Mouse (Mus musculus): ENCODE data around the gene Boc.

DNA sequence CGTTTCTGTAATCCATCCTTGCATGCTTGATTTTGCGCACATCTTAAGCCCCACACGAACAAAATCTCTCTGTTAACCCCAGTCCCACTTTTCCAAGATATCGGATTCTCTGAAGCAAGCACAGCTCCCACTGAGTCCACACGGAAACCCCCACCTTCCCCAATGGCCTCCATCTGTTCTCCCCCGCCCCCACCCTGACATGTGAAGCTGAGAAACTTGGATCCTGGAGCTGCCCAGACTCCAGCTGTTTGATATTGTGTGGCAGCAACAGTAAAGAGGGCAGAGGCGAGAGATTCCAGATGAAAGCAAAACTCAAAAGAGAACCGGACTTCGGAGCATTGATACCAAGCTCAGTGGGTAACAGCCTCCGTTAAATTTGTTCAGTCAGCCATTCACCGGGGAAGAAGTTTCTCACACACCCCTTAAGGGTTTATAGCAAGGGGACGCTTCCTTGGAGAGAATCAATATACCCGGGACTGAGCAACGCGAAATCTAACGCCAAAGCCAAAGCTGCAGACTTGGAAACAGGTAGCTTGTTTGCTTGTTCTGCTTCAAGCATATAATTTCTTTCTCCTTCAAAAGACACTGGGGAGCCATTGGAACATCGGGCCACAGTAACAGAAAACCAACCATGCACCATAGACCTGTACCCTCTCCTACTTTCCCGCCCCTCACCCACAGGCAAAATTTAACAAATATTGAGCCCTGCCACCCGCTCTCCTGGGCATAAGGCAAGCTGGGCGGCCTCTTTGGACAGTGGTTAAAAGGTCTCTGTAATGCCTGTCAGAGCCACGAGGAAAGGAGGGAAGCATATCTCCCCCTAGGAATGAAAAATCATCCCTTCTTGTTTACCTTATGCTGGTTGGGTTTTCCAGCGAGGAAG is 6.9 kb upstream of the Boc start:
- TF ChIP-seq CTCF (IDR thresholded peaks at IDR 0.05) = no peak
- no peak for TF ChIP-seq POLR2A (IDR thresholded peaks at IDR 0.05; ENCODE audit: insufficient read depth, low read depth, low read length)

Measured in heart, adult 2 months (tissue).